Mouse (Mus musculus): ENCODE data around the gene Dcdc2b.

DNA sequence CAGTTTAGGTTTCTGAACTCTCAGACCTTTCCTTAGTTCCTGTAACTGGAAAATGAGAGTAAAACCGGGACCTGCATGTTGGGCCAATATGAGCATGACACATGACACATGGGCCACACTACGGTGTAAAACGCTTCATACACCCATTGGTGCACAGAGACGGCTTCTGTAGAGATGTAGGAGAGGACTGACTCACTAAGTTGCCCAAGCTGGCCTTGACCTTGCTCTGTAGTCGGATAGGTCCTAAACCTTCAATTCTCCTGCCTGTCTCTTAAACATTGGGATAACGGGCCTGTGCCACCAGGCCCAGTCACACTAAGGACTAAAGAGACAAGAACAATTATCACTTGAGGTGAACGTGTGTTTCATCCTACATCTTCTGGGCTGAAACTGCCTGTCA lies 45.7 kb downstream of the Dcdc2b start:
- no peak for TF ChIP-seq POU5F1 (IDR thresholded peaks at IDR 0.05; ENCODE audit: borderline replicate concordance, low read length)
- TF ChIP-seq CTCF (conservative IDR thresholded peaks at IDR 0.05; ENCODE audit: low read length): no peak
- TF ChIP-seq NANOG (IDR thresholded peaks at IDR 0.05; ENCODE audit: borderline replicate concordance, low read length): no peak

Data from E14TG2a.4 (cell line).